Mouse (Mus musculus): Measurements from ENCODE around the gene Pik3ip1. TPM values are rescaled to one million over a fixed set of nuclear protein-coding genes. Genes with fewer than 3 reads are reported as not detected.

Pik3ip1 gene
- total RNA-seq, 2 experiments from 2014 or later: 27.0 to 27.4 TPM

DNA sequence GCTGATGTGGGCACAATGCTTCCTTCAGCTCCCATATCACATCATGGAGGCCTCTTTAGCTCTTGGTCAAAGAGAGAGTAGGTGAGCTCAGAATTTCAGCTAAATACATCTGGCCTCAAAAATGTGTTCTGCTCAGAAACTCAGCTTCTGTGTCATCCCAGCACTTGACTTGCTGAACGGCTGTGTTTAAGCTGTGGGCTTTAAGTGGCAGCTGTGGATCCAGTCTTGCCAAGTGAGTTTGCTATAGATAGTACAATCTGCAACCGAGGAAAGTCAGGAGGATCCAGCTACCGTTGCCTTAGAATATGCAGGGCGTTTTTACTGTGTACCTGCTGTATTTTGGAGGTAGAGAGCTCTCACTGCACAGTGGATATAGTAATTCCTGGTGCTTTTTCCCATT is 27.8 kb upstream of the Pik3ip1 start:
- no peak for DNase-seq (ENCODE audit: low spot score in 2 of 2)

DNA sequence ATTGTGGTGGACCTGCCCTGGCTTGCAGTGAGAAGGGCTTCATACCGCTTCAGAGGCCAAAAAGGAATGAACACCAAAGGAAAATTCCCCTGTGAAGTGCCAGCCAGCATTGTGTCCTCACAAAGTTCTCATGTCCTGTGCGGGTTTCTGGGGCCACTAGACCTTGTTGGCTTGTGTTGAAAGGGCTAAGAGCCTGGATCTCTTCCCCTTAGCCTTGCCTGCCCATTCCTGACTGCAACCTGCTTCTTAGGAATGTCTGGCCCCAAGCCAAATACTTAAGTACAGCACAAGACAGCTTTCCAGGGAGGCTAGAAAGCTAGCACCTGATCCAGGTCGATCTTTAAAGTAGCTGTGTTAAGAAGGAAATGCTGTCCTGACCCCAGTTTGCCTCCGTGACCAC is 27.4 kb upstream of the Pik3ip1 start:
- DNase-seq (ENCODE audit: low spot score in 2 of 2): no peak

DNA sequence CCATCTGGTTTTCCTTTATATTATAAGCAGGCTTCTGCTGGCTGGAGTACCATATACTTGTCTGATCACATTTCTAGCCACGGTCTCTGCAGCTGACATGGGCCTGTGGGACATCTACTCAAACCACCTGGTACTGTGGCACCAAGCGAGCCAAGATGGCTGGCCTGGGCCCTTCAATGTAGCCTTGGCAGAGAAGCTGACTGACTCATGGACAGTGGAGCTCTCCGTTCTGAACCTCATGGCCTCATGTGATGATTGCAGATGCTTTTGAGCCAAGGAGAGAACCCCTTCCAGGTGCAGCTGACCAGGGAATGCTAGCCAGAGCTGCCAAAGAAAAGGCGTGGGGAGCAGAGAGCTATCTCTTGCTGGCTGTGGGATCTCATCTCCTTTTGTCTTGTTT is 24.4 kb upstream of the Pik3ip1 start:
- no peak for DNase-seq (ENCODE audit: low spot score in 2 of 2)

DNA sequence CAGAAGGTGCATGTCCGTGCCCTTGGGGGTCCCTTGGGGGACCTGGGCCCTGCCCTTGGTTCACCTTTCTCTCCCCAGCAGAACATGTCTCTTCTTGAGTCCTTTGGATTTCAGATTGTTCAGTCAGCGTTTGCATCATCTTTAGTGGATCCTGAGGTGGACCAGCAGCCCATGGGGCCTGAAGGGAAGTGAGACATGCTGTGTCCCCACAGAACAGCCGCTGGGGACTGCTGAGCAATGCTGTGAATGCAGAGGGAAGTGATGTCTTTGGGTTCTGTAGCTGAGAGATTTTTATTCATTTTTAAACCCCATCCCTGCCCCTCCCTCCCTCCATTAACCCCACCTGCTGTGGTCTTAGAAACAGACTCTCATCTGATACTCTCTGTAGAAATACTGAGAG is 22.3 kb upstream of the Pik3ip1 start:
- no peak for DNase-seq (ENCODE audit: low spot score in 2 of 2)

DNA sequence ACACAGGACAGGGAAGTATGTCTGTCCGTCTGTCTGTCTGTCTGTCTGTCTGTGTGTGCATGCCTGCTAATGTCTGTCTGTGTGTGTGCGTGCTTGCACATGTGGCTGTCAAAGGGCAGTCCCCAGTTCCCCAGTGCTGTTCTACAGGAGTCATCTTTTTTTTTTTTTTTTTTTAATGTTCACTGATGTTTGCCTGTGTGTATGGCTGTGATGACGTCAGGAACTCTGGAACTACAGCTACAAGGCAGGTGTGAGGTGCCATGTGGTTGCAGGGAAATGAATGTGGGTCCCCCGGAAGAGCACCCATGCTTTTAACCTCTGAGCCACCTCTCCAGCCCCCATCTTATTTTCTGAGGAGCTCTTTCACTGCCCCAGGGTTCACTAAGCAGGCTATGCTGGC is 20.3 kb upstream of the Pik3ip1 start:
- DNase-seq (ENCODE audit: low spot score in 2 of 2): no peak

DNA sequence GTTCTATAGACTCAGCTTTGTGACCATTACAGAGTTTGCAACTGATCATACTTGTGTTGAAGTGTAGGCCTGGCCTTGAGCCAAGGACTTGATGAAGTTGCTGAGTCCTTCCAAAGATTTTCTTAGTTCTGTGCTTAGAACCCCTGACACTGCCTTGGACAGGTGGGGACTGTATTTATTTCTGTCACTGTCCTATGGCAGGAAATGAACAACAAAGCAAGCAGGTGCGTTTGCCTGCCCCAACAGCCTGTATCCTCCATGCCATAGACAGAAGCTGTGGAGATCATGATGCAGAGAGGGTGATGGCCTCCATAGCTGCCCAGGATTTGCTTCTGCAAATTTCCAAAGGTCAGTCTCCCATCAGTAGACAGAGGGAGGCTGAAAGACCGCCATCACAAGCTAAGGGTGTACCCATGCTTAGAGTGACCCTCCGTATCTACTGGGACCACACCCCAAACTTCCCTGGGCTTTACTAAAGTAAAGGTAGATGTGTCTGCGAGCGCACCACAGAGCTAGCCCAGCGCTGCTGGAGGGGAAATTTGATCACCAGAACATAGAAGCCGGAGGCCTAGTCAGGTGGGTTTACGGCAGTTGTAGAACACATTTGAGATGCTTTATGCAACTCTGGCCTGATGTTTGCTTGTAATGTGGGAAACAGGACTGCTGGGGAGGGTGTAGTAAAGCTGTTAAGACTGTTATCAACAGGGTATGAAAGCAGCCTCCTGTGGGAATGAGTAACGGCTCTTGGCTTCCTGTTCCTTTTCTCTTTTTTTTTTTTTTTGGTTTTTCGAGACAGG is 19.2 kb upstream of the Pik3ip1 start:
- no peak for DNase-seq (ENCODE audit: low spot score in 2 of 2)

DNA sequence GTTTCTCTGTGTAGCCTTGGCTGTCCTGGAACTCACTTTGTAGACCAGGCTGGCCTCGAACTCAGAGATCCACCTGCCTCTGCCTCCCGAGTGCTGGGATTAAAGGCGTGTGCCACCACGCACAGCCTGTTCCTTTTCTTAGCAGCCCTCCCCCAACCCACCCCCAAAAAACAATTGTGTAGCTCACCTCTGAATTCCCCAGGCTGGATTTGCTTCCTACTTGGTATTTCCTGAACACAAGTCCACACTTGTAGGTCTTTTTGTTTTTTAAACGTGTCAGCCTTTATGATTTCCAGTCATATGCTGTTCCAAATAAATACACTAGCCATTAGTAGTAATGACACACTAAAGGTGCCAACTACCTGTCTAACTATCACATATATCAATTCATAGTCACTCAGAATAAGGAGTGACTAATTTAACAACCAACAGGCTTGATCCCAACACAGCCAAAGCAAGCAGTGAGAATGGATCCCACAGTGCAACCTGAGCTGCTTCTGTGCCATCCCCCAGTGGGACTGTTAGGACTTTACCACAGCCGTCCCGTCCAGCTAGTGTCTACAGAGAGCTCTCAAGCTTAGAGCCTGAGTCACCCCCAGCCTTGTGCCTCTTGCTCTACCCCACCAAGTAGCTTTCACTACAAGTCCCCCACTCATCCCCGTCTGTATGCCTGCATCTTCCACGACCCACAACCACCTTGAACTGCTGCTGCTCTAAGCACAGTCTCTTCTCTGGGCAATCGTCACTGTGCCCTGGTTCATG is 18.4 kb upstream of the Pik3ip1 start:
- no peak for DNase-seq (ENCODE audit: low spot score in 2 of 2)

DNA sequence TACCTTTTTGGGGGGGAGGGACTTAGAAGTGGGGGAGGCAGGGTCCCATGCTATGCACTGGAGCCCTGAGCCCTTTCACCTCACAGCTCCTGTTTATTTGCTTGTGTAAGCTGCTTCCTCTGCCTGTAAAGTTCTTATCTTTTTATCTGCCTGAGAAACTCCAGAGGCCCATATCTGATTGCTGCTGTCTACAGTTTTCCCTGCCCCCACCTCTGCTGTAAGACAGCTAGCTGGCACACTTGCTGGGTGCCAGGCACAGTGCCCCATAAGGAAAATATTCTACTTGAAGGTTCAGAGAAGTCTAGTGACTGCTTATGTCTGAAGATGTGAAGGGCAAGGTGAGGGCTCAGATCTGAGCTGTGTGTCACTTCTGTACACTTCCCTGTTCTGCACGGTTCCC is 16.9 kb upstream of the Pik3ip1 start:
- no peak for DNase-seq (ENCODE audit: low spot score in 2 of 2)

DNA sequence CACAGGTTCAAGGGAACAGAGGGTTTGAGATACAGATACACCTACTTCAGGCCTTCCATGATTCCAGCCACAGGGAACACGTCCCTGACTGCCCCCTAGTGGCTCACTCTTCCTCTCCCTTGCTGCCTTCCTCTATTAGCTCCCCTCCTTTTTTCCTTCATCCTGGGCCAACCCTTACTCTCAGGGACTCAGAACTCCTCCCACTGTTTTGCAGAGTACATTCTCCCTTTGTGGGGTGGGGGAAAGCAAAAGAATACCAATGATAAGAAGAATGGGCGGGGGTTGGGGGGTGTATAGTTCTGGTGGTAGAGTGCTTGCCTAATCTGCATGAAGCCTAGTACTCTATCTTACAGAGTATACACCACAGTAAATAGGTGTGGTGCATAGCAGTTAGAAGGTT is 16.1 kb upstream of the Pik3ip1 start:
- DNase-seq (ENCODE audit: low spot score in 2 of 2): peak; percentile 70 to 71

DNA sequence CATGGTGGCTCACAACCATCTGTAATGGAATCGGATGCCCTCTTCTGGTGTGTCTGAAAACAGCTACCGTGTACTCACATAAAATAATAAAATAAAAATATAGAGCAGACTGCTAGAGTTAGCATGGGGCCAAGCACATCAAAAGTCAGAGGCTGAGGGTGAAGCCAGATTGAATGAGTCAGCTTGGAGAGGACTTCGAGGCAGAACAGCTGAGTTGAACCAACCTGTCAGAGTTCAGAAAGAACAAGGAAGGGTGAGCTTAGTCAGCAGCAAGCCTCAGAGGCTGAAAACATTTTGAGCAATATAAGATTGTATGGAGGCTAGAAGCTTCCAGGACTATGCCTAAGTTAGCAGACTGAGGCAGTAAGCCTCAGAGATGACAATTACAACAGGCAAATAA is 11.9 kb upstream of the Pik3ip1 start:
- DNase-seq (ENCODE audit: low spot score in 2 of 2): no peak

DNA sequence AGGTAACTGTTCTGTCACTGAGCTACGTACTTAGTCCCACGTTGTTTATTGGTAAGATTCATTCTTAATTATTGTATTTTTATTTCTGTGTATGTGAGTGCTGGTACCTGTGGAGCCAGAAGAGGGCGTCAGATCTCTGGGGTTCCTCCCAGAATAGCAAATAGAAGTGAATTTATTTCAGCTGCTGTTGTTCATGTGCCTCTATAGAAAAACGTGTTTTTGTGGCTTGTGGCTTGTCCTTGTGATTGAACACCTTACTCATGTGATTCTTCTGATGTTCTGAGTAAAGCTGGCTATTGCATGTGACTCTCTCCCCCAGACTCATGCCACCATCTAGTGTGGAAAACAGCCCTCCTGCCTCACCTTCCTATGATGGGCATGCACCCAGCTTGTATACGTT is 1.9 kb upstream of the Pik3ip1 start:
- no peak for DNase-seq (ENCODE audit: low spot score in 2 of 2)

DNA sequence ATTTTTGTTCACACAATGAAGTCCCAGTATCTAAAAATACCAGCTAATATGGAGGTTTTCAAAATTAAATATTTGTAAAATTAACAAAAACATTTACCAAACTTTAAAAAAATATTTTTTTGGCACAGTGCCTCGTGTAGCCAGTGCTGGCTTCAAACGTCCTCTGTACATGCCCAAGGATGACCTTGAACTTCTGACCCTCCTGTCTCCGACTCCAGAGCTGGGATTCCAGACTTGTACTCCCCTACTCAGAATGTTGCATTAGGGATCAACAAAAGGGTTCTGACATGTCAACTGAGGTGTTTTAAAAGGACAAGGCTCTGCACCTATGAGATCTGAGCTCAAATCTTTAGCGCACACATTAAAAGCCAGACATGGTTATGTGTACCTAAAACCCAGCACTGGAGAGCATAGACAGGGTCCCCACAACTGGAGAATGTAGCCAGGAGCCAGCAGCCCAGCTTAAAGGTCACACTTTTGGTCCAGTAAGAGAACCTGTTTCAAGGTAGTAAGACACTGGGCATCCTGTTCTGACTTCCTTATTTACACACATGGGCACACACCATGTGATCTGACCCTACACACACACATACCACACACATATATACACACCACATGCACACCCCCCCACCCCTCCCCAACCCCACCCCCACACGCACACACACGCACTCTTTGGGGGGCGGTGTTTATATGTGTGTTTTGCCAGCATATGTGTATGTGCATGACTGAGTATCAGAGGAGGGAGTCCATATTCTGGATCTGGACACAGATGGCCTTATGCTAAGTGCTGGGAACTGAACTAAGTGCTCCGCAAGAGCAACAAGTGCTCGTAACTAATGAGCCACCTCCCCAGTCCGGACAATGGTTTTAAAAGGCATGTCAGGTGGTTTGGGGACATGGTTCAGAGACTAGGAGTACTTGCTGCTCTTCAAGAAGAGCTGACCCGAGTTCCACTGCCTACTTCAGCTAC is 1.1 kb upstream of the Pik3ip1 start:
- DNase-seq (ENCODE audit: low spot score in 2 of 2): no peak

DNA sequence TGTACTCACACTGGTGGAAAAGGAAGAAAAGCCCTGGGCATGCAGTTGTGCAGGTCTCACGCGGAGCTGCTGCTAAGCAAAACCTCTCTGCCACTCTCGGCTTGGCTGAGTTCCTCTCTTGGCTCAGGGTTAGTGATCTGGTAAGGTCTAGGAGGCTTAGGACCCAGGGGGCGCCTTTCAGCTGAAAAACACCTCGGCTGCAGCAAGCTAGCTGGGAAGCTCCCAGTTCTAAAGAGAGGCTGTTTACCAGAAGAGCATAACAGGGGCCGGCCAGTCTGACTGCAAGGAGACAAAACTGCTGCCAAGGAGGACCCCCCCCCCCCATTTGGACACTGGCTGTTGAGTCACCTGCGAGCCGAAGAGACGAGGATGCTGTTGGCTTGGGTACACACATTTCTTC is 365 bp downstream of the Pik3ip1 start:
- DNase-seq (ENCODE audit: low spot score in 2 of 2): peak; percentile 88 to 89

DNA sequence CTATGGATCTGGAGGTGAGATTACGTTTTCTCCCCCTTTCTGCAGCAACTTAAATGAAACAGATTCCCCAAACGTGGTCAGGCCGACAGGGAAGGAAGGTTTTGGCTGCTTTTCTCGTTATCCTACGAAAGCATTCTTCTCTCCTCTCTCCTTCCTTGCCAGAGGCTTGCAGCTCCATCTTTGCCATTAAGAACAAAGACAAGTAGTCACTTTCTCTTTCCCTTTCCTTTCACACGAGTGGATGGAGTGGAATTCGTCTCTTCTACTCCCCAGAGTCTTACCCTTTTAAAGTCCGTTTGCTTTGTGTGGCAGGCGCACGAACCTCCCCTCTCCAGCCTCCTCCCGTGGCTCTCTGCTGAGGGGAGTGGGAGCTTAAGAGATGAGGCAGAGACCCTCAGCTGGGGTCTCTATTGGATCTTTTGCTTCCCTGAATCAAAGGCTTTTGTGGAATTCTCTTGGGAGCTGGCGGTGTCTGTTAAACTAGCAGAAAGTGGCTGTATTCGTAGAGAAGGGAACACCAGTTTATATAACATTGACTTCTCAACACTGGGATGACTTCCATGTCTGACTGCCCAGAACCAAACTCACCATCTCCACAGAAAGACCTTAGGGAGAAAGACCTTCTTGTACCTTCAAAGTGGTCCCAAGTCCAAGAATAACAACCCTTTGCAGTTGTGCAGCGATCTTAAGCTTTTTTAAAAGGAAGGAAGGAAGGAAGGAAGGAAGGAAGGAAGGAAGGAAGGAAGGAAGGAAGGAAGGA is 970 bp downstream of the Pik3ip1 start:
- no peak for DNase-seq (ENCODE audit: low spot score in 2 of 2)

DNA sequence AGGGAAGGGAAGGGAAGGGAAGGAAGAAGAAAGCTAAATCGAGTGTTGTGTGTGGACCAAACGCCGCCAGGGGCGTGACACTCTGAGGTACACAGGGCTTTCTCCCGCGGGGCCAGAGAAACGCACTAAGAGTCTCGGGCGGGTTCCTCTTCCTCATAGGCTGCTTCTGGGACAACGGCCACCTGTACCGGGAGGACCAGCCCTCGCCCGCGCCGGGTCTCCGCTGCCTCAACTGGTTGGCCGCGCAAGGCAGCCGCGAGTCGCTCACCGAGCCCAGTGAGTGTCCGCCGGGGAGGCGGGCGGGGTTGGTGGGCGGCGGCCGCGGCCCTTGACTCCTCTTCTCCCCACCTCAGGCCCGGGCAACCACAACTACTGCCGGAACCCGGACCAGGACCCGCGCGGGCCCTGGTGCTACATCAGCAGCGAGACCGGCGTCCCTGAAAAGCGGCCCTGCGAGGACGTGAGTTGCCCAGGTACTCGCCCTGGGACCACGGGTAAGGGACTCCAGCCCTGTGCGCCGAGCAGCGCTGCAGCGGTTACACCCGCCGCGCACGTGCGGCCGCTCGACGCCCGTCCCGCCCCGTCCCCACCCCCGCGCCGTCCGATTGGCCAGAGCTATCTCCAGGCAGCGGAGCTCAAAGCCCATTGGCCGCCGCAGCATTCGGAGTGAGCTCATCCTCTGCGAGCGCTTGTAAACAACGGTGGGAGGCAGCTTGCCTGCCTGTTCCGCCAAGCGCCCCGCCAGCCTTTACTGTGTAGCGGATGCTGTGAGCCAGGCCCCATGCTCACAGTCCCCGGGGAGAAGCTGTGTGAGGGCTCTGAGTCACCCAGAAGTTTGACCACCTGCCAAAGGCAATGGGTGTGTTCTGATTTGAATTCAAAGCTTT is 1.8 kb downstream of the Pik3ip1 start:
- DNase-seq (ENCODE audit: low spot score in 2 of 2): peak; percentile 89 to 92

DNA sequence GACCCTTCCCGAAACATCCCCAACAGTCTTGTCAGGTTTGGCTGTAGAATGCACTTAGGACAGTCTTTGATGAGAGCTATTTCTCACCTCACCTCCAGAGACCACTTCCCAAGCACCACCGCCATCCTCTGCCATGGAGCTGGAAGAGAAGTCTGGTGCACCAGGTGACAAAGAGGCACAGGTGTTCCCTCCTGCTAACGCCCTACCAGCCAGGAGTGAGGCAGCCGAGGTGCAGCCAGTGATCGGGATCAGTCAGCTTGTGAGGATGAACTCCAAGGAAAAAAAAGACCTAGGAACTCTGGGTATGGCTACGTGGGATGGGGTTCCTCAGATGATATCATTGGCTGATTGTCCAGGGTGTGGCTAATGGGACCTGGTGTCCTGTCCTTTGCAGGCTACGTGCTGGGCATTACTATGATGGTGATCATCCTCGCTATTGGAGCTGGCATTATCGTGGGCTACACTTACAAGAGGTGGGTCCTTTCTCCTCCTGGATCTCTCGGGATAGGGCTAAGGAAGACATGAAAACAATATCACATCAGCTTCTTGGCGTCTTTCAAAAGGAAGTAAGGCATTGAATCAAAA is 3.0 kb downstream of the Pik3ip1 start:
- no peak for DNase-seq (ENCODE audit: low spot score in 2 of 2)

DNA sequence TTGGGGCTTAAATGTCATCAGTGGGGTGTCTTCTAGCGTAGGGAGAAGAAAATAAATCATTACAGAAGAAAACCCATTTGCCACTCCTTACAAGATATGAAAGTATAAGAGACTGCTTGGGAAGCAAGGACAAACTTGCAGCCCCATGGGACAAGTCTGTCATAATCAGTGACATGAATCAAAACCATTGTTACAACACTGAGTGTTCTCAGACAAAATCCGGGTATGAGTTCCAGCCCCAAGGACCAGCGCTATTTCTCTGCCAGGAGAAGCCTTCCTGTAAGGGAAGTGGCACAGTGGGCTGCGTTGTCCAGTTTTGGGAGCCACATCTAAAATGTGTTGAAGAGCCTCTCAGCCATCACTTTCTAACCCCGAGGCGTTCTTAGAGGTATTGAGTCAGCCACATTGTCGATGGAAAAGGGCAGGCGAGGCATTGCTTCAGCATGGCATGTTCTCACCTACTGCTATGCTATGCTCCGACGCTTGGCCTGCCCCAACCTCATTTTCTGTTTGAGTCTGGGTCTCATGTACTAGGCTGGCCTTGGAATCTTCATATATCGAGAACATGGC is 4.0 kb downstream of the Pik3ip1 start:
- DNase-seq (ENCODE audit: low spot score in 2 of 2): no peak

DNA sequence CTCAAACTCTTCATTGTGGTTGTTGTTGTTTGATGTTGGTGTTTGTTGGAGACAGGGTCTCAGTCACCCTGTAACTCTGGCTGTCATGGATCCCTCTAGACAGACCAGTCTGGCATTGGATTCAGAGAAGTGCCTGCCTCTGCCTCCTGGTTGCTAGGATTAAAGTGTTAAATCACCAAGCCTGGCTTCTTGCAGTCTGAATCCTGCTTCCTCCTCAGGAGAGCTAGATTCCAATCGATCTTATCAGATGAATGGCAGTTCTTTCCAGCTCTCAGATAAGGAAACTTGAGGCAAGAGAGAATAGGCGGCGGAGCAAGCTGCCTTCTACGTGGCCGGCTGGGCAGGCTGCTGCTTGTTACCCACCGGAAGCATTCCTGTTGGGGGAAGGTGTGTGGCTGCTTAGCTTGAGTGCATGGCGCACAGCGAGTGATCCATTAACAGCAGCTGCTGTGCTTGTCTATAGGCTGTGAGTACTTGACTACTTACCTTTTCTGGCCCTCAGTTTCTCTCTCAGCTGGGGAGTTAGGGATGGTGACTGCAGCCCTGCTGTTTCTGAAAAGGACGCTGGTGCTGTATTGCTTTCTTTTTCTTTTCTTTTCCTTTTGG is 4.6 kb downstream of the Pik3ip1 start:
- no peak for DNase-seq (ENCODE audit: low spot score in 2 of 2)

All from layer of hippocampus, postnatal 10 days (tissue).